Mouse (Mus musculus) cerebellum, adult 9-10 months (tissue): Measurements from ENCODE around the gene 4930469K13Rik.

Experiments used
- DNase-seq: peaks from one replicate; pipeline ENCODE4 v3.0.0; 2022

The 4930469K13Rik gene

DNA sequence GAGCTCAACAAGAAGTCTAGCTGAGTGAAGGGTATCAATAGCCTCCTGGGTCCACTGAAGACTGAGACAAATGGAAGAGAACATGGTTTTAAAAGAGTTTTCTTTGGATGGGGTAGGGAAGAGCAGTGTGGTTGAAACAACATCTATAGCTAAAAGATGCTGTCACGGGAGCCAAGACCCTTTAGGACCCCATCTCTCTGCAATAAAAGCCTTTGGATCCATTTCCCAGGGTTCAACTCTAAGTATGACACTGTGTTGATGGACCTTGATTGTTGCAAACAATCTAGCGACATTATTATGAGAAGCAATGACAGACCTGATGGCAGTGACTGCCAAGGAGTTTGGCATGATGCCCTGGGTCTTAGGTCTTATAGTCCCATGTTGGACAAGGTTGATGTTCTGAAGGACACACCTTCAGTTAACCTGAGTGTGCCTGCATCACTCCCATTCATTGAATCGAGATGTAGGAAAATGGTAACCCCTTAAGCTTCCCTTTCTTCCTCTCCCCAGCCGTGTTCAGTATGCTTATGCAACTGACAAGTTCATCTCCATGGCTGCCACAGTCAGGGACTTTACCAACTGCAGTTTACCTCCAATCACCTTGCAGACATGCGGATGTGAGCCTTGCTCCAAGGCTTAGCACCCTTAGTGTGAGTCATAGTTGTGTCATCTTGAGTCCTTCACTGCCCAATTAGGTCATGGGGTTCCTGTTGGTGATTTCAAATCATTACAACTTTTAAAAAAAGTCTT lies 62.3 kb downstream of the 4930469K13Rik start:
- DNase-seq = no peak

DNA sequence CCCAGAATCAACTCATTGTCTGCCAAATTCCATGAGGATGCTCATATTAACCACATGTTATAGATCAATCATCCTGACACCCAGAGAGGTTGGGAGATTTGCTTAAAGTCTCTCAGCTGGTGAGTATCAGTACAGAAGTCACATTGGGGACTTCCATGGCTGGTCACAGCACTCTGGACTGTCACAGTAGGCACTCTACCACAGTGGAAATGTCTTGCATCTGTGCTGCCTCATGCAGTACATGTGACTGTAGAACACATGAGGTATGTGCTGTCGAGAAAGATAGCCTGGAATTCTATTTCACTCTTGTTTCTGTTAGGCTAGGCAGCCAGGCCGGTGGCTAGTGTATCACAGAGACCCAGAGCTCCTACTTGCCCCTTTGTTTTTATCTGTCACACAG lies 63.6 kb downstream of the 4930469K13Rik start:
- DNase-seq = no peak

DNA sequence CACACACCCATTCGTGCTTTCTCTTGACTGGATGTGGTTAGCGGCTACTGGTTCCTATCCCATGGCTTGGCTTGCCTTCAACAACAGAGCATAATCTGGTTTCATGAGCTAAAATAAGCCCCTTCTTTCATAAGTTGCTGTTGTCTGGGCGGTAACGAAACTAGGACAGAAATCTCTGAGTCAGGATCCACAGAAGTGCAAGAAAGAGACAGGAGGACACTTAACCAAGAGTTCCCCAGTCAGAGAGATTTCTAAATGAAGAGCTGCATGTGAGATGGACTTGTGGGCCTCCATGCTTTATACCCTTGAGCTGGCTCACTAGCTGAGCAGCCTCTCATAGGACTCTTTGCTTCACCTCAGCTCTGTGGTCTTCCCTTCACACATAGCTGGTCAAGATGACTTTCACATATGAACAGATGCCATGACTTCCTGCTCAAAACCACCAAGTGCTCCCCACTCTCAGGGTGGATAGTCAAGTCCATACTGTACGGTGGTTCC lies 64.3 kb downstream of the 4930469K13Rik start:
- no peak for DNase-seq

DNA sequence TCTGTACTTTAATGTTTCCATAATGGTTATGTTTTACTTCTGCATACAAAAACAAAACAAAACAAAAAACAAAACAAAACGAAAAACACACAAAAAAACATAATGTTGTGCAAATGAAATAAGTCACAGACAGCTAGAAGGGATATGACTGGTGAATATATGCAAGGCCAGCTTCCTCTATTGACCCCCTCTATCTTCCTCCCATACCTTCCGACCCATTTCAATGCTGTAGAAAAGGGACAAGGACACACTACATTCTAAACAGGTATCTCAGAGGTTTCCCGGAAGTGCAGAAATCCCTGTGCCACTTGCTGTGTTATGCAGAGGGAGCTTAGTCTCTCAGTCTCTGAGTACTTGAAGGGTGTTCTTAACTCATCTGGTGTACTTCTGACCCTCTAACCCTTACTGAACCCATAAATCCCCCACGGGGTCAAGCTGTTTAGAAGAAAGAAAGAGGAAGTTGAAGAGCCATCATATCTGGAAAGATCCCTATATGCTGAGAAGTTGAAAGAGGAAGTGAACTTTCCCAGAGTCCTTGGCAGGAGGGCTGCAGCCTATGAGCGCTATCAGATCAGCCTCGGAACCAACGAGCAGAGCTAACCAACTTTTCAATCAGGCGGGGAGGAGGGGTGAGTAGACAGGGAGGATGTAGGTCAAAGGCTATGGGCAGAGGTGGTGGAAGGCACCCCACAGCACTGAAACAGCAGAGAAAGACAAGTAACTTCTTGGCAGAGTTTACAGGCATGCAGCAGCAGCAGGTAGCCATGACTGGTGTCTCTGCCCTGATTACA lies 67.1 kb downstream of the 4930469K13Rik start:
- no peak for DNase-seq

DNA sequence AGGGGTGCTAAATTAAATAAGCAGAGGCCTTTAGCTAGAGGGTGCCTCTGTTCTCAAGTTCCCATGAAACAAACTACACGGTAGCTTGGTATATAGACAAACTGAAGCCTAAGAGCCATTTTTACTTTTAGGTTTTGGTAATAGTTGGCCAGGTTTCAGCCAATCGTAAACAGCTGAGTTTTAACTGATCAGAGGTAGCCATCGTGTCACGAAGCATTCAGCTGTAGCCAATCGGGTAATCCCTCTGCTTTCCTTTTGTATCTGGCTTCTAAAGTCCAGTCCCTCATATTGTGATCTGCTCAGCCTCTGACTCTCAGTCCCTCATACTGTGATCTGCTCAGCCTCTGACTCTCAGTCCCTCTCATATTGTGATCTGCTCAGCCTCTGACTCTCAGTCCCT lies 68.7 kb downstream of the 4930469K13Rik start:
- DNase-seq = no peak

DNA sequence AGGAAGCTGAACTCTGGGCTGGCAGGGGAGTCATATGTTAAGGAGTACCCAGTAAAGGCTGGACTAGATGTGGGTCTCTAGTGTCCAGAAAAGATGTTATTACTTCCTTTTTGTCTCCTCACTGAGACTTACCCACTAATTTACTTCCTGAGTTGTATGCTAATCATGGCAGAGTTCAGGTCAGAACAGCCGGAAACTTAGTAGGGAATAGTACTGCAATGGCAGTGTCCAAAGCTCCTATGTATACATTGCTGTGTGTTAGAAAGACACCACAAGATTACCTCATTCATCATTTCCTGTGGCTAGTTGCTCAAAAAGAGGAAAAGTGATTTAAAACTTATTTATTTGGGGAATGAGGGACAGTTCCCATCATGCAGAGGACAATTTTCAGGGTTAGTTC lies 73.3 kb downstream of the 4930469K13Rik start:
- DNase-seq = no peak

DNA sequence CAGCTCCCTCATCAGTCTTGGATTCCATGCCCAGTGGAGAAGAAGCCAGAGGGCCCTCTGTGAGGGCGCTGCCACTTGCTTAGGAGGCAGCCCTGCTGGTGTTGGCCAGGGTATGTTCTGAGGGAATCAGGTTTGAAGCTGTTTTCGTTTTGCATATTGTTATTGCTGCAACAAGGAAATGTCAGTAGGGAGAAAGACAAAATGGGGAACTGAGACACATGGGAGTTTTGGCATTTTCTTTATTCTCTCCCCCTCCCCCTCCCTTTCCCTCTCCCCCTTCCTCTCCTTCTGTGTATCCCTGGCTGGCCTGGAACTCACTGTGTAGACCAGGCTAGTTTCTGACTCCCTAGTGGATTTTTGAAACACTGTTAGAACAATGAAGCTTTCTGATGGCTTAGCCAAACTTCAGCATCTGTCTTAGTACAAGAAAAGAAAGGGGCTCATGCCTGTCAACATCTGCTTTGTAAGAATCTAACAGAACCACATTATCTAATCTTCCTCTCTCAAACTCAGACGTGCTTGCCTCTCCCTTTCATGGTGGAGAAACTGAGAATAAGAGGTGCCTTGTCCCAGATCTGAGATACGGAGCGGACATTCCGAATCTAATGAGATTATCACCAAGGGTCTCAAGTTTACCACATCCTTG lies 86.2 kb downstream of the 4930469K13Rik start:
- DNase-seq = no peak

DNA sequence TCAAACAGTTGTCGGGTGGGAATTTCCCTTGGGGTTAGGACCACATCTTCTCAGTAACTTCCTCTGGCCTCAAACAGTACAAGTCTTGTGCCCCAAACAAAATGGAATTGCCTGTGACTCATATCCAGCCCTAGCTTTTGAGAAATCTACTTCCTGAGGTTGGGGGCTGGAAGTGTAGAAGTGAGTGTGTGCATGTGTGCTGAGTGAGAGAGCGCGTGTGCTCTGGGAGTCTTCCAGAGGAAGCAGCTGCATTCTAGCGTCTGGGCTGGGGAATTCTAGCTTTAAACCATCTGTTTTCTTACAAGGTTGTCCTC lies 87.5 kb downstream of the 4930469K13Rik start:
- DNase-seq = no peak

DNA sequence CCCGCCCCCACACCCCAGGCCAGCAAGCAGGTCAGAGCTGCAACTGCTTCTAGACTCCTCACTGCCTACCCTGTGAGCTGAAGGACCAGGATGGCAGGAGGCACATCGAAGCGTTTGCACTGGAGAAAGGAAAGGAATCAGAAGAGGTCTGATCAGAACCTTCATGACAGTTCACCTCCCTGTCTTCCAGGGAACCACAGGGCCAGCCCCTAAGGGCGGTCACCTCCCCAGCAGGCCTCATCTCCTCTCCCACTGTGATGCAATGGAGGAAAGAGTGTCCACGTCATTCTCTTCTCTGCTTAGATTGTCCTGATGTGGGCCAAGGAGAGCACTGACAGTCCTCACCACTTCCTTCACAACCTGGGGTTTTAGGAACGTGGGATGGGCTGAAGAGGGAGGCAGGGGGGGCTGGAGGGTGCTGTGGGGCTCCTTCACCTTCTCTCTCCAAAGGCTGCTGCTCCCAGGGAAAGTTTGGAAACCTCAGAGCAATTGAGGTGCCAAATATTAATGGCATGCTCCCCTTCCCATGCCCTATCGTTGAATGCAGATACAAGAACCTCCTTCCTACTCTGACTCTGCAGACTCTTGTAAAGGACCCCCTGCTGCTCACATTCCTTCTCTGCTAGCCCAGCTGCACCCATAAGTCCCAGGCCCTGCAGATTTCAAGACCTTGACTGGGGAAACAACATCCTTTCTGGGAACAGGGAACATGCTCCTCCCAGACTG lies 88.1 kb downstream of the 4930469K13Rik start:
- no peak for DNase-seq

DNA sequence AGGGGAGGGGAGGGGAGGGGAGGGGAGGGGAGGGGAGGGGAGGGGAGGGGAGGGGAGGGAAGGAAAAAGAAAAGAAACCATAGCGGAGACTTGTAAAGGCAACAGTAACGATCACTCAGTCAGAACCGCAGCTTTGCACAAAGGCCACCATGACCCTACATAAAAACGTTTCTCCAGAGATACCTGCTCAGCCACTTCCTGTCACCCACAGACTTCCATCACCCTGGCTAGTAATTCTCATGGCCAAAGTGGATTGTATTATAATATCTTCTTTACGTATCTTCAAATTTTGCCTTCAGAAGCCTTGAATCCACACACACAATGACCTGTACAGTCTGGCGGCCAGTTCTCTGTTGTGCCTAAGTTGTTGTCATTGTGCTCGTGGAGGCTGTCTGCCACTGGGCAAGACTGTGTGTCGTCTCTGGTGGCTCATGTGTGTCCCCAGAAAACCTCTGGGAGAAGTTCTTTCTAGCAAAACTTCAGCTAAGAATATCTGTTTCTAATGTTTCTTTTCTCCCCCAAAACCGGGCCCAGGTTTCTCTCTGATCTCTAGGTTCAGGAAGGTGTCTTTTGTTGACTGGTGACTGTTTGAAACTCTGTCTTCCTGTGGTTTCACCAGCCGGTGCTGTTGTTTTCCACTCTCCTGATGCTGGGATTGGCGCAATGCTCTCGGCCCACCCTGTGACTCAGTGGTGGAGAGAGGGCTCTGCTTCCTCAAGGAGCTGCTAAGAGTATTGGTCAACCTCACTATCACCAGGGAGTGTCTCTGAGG lies 88.9 kb downstream of the 4930469K13Rik start:
- no peak for DNase-seq

DNA sequence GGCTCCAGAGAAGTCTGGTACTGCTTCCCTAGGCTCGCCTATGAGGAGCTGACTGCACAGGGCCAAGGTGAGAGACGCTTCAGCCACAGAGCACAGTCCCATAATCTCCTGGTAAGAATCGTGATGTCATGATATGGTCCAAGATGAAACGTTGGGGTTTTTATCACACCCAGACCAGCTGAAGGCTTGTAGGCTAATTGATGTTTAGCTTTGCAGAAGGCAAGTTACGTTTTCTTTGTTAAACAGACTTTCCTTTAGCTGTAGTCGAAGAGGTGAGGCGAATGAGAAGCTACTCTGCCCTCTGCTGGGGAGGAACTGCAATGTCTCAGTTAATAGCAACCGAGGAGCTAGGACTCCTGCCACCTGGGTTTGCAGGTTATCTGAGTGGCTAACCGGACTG lies 89.7 kb downstream of the 4930469K13Rik start:
- DNase-seq = peak; percentile 31

DNA sequence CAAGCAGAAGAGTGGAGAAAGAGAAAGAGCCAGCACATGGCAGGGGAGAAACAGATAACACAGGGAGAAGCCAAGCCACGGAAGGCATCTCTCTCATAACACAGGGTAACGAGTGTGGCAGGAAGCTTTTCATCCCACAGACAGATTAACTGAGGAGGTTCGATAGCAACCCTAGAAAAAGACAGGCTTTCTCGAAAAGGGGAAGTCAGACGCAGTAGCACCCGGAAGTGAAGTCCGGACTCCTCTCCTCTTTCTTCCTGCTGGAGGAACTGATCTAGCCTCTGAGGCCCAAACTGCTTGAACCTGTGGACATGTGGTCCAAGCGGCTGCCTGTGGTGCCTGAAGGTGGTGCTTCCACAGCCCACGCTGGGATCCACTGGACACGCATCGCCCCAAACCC lies 90.1 kb downstream of the 4930469K13Rik start:
- no peak for DNase-seq

DNA sequence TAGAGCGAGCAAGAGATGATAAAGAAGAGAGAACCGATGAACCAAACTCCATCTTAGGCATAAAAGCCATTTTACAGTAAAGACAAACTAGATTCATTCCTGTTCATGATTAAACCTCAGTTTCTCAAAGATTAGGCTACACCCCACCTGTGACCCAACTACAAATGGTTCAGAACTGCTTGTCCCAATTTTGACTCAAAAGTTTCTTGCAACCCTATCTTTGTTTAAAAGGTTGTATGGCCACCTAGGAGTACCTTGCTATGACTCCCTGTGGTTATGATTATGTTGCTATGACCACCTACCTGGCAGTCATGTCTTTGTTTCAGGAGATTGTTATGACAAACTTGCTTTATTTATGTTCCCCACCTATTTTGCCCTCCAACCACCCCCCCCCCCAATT lies 90.7 kb downstream of the 4930469K13Rik start:
- no peak for DNase-seq

DNA sequence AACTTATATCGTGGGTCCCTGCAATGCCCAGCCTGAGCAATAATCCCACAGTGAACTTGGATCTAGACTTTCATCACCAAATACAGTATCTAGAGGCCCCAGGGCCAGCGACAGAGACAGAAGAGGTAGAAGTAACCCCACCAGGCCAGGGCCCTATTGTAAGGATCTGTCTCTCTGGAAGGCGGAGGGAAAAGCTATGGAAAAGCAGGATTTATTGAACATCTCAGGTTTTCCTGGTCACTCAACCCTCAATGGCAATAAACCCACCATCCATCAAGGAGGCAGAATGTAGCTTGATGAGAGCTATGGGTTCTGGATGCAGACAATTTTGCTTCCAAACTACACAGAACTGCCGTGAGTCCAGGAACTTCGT lies 95.8 kb downstream of the 4930469K13Rik start:
- no peak for DNase-seq

DNA sequence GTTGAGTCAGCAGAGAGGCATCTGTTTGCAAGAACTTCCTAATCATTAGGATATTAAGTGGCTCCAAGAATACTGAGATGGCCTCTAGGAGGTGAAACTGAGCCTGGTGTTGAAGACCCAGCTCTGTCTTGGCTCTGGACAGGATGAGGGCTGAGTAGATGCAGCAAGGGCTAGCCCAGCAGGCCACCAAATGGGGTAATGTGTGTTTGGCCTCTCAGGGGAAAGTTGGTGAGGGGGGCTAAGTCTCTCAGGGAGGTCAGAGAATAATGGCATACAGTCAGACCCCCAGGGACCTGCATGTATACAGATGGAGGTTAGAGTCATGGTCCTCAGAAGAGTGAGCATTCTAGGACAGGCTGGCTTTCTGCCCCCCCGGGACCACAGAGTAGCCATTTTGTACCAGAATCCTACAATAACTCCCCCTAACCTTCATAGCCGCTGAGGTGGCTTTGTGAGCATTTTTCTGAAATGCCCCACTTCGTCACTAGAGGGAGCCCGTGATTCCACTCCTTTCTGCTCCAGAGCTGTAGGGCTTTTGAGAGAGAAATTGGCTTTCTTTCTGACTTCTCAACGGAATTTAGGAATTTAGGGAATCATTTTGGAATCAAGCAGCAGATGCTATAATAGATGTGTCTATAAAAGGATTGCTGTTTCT lies 96.3 kb downstream of the 4930469K13Rik start:
- peak; percentile 32 for DNase-seq

DNA sequence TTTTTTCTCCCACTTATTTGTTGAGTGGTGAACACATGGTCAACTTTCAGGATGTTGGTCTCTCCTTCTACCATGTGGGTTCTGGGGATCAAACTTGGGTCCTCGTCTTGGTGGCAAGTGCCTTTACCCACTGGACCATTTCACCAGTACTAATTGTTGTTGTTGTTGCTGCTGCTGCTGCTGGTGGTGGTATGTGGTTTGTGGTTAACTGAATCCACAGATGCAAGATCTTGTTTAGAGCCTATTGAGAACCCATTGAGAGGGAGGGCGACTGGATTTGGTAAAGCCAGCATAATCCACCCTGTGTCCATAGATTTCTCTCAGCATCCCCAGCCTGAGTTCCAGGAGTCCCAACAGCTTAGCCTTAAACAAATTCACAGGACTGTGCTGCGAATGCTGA lies 97.9 kb downstream of the 4930469K13Rik start:
- DNase-seq = no peak

DNA sequence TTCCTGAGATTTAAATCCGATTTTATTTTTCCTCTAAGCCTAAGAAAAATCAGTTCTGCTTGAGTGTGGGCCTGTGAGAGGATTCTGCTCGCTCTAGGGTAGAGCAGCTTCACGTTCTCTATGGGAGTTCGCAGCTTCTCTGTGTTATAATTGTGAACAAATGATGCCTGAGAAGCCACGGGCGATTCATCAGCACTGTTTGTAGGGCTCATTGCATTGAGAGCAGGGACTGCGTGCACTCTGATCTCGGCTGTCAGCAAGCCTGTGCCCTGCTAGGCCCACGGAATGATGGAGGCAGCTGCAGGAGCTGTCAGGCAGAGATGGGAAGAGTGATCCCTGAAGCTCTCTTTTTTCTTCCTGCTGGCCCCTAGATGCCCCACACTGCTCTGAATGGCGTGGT lies 100.1 kb downstream of the 4930469K13Rik start:
- no peak for DNase-seq

DNA sequence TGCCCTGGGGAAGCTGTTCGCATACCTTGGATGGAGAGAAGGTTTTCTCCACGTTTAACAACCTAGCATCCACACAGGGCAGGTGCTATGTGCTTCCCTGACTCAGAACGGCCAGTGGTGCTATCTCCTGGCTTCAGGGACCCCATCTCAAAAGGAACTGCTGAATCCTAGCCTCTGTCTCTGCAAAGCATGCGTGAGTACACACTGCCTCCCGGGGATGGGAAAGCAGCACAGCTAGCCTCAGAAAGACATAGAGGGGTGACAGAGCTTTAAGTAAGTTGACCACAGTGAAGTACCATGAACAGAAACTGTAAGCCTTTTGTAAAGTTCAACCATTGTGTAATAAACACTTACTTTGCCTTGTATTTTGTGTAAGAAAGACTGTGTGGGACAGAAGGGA lies 104.9 kb downstream of the 4930469K13Rik start:
- no peak for DNase-seq

DNA sequence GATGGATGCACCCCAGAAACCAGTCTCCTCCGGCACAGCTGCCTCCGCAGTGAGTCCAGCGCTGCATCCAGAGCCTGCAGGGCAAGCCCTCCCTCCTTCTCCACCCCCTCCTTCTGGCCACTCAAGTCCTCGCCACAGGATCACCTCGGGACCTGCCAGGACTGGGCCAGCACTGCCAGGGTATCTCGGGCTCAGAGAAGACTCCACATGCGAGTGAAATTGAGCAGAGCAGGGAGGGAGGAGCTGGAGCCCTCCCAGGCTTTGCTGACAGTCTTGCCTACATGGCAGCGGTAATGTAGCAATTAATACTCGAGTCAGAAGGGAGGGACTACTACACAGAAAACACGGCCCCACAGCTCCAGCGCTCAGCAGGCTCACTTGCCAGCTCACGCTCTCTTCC lies 105.4 kb downstream of the 4930469K13Rik start, which contains the start of gene Kcnip1:
Gene Kcnip1 (minus strand): TSS at position 215 of the 400 bp plus-strand sequence.
- peak; percentile 10 for DNase-seq

DNA sequence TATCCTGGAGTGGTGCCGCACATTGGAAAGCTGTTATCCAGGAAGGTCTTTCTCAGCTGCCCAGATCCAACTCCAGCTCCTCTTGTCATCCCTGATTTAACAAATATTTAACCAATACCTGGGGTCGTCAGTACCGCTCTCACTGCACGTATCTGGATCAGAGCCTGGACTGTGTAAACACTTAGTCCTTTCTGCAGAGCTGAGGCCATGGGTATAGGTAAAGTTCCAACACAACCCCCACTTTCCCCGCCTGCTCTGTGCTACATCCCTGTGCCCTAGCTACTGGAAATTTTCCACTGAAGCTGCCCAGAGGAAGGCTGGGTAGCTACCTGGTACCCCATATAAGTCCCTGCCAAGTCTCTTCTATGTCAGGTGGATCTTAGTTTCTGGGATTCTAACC lies 108.4 kb downstream of the 4930469K13Rik start:
- no peak for DNase-seq

DNA sequence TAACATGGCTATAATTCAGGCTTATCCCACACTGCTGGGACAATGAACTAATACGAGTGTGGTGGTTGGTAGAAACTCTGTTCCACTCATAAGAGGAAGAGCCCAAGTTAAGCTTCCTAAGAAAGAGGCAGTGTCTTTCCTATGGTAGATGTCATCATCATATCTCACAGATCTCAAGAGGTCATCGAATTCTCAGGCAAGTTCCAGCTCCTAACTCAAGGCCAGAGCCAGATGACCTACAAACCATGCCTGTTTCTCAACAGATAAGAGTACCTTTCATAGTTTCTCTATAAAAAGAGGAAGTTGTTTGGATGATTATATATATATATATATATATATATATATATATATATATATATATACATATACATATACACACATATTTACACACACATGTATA lies 111.8 kb downstream of the 4930469K13Rik start:
- DNase-seq = no peak

DNA sequence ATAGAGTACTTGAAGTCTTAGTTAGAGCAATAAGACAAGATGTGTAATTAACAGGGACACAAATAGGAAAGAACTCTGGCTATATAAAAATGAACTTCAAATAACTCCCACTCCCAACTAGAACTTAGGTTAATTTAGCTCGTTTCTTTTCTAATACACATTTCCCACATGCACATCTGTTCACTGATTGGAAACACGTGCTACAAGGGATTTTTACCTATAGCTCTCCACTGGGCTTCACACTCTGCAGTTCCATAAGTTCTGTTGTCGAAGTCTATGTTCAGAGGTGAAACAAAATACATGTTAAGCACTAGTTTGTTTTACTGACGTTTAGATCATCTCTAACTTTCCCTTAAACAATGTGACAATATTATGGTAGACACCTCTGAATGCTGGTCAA lies 118.2 kb downstream of the 4930469K13Rik start:
- DNase-seq = no peak
